Mouse (Mus musculus): Measurements from ENCODE around the gene Crhr2.

- TF ChIP-seq CTCF (IDR thresholded peaks at IDR 0.05; ENCODE audit: low read depth) (no peak), EP300 (IDR thresholded peaks at IDR 0.05; ENCODE audit: low read depth) (no peak)
Observed at GRCm38 (mm10) chr6:55049186-55049585, 83.6 kb downstream of the Crhr2 start.

All from heart, postnatal 0 days (tissue).